Mouse (Mus musculus): Measurements from ENCODE around the gene Ubxn6.

DNA sequence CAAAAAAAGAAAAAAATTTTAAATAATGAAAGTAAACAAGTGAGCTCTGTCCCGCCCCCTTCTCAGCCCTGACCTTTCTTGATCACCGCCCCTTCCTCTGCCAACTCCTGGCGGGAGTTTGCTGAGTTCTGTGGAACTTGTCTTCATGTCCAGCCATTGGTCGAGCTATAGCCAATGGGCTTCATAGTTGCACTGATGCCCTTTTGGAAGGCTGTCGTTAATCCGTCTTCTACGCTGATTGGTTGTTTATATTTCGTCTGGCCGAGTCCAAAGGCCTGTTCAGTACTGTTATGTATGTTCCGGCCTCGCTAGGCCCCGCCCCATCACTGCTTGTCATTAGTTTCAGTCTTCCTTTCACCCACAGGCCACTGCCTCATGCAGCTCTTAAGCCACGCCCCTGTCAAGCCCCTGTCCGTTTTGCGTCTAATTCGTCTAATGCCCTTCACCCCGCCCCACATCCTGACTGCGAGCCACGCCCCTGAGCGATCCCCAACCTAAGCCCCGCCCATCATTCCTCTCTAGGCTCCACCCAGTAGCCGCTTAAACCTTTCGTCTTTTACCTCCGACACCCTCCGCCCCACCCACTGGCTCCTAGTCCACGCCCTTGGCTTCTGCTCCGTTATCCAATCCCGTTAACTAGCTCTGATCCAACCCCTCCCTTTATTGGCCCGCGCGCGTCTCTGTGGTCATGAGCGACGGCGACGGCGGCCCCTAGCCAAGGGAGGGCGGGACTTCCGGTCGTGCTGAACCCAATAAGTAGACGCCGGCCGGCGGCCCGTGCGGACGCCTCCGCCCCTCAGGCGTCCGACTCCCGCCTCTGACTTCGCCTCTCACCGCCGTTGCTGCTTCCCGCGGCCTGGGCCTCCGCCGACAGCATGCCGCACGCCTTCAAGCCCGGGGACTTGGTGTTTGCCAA is 4.3 kb upstream of the Ubxn6 start, which contains the start of gene Hdgfl2:
- TF ChIP-seq CTCF (conservative IDR thresholded peaks at IDR 0.05; ENCODE audit: low read length), result no peak
- no peak for TF ChIP-seq NANOG (IDR thresholded peaks at IDR 0.05; ENCODE audit: borderline replicate concordance, low read length)
